Mouse (Mus musculus): ENCODE results near the gene Ddx42. TPM values are rescaled to one million over a fixed set of nuclear protein-coding genes. Genes with fewer than 3 reads are reported as not detected.
A peak's percentile ranks its signal among the peaks of the same experiment; 100 is the strongest.

Gene Ddx42
- polyA plus RNA-seq, 1 experiment from 2014 or later: 43.0 TPM

DNA sequence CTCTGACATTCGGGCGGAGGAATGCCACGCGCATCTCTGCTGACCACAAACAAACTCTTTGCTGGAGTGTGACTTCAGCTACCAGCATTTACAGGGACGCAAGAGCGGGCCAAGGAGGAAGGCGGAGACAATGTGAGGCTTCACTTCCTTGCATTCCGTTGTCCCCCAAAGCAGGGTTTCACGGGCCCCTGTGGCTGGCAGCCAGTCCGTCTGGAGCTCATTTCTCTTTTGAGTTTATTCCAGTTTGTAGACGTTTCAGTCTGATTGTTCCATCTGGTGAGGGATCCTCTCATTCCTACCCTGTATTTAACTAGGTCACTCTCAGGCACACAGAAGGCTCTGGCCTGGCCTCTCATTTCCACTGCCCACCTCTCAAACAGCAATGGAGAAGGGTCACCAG lies 70.3 kb downstream of the Ddx42 start:
- no peaks in the 10 kb centered on the region for H3K27me3 ChIP-seq (ENCODE audit: control insufficient read depth, insufficient read depth, low read length)
- no peaks in the 10 kb centered on the region for H3K9me3 ChIP-seq (ENCODE audit: control insufficient read depth, low read length)

DNA sequence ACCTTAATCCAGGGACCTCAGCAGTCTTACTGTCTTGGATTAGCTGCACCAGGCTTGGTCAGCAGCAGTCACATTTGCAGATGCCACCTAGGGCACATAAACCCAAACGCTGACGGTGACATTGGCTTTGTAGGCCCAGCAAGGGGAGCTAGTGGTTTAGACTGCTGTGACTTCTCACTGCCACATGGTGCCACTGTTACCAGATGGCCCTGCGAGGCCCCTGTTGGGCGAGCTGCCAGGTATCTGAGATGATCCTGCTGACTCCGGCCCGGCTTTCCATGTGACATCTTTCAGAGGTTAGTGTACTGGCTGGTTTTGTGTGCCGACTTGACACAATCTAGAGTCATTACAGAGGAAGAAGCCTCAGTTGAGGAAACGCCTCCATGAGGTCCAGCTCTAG lies 72.6 kb downstream of the Ddx42 start:
- Histone ChIP-seq H3K27me3 (ENCODE audit: control insufficient read depth, insufficient read depth, low read length) (no peaks in the 10 kb centered on the region), H3K36me3 (ENCODE audit: control insufficient read depth, insufficient read depth, low read length) (no peaks in the 10 kb centered on the region), H3K27ac (replicated peaks in 1 of 2; ENCODE audit: control insufficient read depth in 1 of 2, insufficient read depth in 1 of 2, low read depth in 2 of 2, low read length in 2 of 2) (no peak overlapping the region), H3K4me1 (ENCODE audit: control insufficient read depth in 2 of 2, insufficient read depth in 2 of 2, low read length in 2 of 2) (peaks cover 3 to 6% of the 10 kb centered on the region in 2 experiments; a peak in 2 of 4 replicates), H3K4me3 (ENCODE audit: control insufficient read depth in 1 of 2, insufficient read depth in 1 of 2, low read depth in 1 of 2, low read length in 2 of 2) (no peak overlapping the region), H3K4me2 (ENCODE audit: low read length) (no peak overlapping the region), H3K9ac (ENCODE audit: low read length) (no peak overlapping the region), H3K9me3 (ENCODE audit: control insufficient read depth, low read length) (no peaks in the 10 kb centered on the region)
- peak; percentile 54 for ATAC-seq (ENCODE audit: insufficient number of reproducible peaks, insufficient read depth, low FRiP score, low read depth)
- 21% methylated on average over 8 of the region's 8 CpGs for WGBS

More for the DNA sequence above, 70.3 kb downstream of the Ddx42 start:
- no peak overlapping the region for H3K4me3 ChIP-seq (ENCODE audit: control insufficient read depth in 1 of 2, insufficient read depth in 1 of 2, low read depth in 1 of 2, low read length in 2 of 2)
- no peak overlapping the region for H3K9ac ChIP-seq (ENCODE audit: low read length)
- ATAC-seq (ENCODE audit: insufficient number of reproducible peaks, insufficient read depth, low FRiP score, low read depth): no peak
- H3K27ac ChIP-seq (replicated peaks in 1 of 2; ENCODE audit: control insufficient read depth in 1 of 2, insufficient read depth in 1 of 2, low read depth in 2 of 2, low read length in 2 of 2): no peak overlapping the region
- WGBS: 72% methylated on average over 11 of the region's 11 CpGs
- no peak overlapping the region for H3K4me2 ChIP-seq (ENCODE audit: low read length)
- H3K36me3 ChIP-seq (ENCODE audit: control insufficient read depth, insufficient read depth, low read length): no peaks in the 10 kb centered on the region
- H3K4me1 ChIP-seq (ENCODE audit: control insufficient read depth in 2 of 2, insufficient read depth in 2 of 2, low read length in 2 of 2): peaks cover 3 to 6% of the 10 kb centered on the region in 2 experiments; a peak in 2 of 4 replicates

DNA sequence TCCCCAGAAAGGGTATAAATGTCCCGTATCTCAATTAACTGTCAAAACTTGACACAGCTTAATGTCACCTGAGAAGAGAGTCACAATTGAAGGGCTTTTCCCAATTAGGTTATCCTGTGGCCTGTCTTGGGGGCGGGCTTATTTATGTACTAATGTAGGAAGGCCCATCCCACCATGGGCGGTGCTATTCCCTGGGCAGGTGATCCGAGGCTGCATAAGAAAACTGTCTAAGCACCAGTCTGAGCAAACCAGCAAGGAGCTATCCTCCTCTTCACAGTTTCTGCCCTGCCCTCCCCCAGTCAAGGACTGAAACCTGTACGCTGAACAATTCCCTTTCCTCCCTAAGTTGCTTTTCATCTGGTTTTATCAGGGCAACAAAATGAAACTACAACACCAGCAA lies 73.7 kb downstream of the Ddx42 start:
- WGBS: 95% methylated on average over 5 of the region's 5 CpGs
- Histone ChIP-seq H3K4me2 (ENCODE audit: low read length) (no peak overlapping the region), H3K9me3 (ENCODE audit: control insufficient read depth, low read length) (no peaks in the 10 kb centered on the region), H3K27me3 (ENCODE audit: control insufficient read depth, insufficient read depth, low read length) (no peaks in the 10 kb centered on the region), H3K36me3 (ENCODE audit: control insufficient read depth, insufficient read depth, low read length) (no peaks in the 10 kb centered on the region), H3K9ac (ENCODE audit: low read length) (no peak overlapping the region), H3K4me3 (ENCODE audit: control insufficient read depth in 1 of 2, insufficient read depth in 1 of 2, low read depth in 1 of 2, low read length in 2 of 2) (no peak overlapping the region), H3K27ac (replicated peaks in 1 of 2; ENCODE audit: control insufficient read depth in 1 of 2, insufficient read depth in 1 of 2, low read depth in 2 of 2, low read length in 2 of 2) (no peak overlapping the region), H3K4me1 (ENCODE audit: control insufficient read depth in 2 of 2, insufficient read depth in 2 of 2, low read length in 2 of 2) (peaks cover 3 to 6% of the 10 kb centered on the region in 2 experiments; a peak in 2 of 4 replicates)
- ATAC-seq (ENCODE audit: insufficient number of reproducible peaks, insufficient read depth, low FRiP score, low read depth): no peak

DNA sequence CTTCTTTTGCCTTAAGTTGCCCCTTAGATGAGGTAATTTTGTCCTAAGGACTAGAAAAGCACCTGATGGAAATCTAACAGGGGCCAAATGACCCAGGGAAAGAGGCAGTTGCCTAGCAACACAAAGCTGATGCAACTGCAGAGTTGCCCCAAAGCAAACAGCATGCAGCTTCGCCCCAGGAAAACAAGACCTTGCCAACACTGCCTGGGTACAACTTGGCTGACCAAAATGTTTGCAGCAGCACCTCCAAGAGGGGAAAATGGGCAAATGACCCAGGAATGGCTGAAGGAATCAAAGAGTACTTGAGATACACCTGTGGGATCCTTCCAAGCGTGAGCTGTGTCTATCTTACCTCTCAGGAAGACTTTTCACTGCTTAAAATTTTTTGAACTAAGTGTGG lies 75.1 kb downstream of the Ddx42 start:
- H3K27me3 ChIP-seq (ENCODE audit: control insufficient read depth, insufficient read depth, low read length): no peaks in the 10 kb centered on the region
- no peak overlapping the region for H3K4me3 ChIP-seq (ENCODE audit: control insufficient read depth in 1 of 2, insufficient read depth in 1 of 2, low read depth in 1 of 2, low read length in 2 of 2)
- no peaks in the 10 kb centered on the region for H3K36me3 ChIP-seq (ENCODE audit: control insufficient read depth, insufficient read depth, low read length)
- H3K9me3 ChIP-seq (ENCODE audit: control insufficient read depth, low read length): no peaks in the 10 kb centered on the region
- no peak overlapping the region for H3K27ac ChIP-seq (replicated peaks in 1 of 2; ENCODE audit: control insufficient read depth in 1 of 2, insufficient read depth in 1 of 2, low read depth in 2 of 2, low read length in 2 of 2)
- no peak for ATAC-seq (ENCODE audit: insufficient number of reproducible peaks, insufficient read depth, low FRiP score, low read depth)
- 96% methylated on average over 2 of the region's 2 CpGs for WGBS
- H3K9ac ChIP-seq (ENCODE audit: low read length): no peak overlapping the region
- peaks cover 3 to 6% of the 10 kb centered on the region in 2 experiments; a peak in 2 of 4 replicates for H3K4me1 ChIP-seq (ENCODE audit: control insufficient read depth in 2 of 2, insufficient read depth in 2 of 2, low read length in 2 of 2)
- no peak overlapping the region for H3K4me2 ChIP-seq (ENCODE audit: low read length)

Other genes starting within 250 kb of the Ddx42 start
- 1.5 and 2.0 TPM in 2 replicates for gene Ace, start 249.0 kb upstream of the Ddx42 start, polyA plus RNA-seq (2014; fragmentation: Nextera tagmentation; extraction: Ambion mirVana)
- not detected in 2 replicates for gene Ace3, start 222.3 kb upstream of the Ddx42 start, polyA plus RNA-seq (2014; fragmentation: Nextera tagmentation; extraction: Ambion mirVana)
- gene Kcnh6, start 208.8 kb upstream of the Ddx42 start, polyA plus RNA-seq (2014; fragmentation: Nextera tagmentation; extraction: Ambion mirVana): 0.20 and 0.26 TPM in 2 replicates
- 45.4 and 52.0 TPM in 2 replicates for gene Dcaf7, start 180.1 kb upstream of the Ddx42 start, polyA plus RNA-seq (2014; fragmentation: Nextera tagmentation; extraction: Ambion mirVana)
- 9.7 and 10.8 TPM in 2 replicates for gene Taco1, start 150.9 kb upstream of the Ddx42 start, polyA plus RNA-seq (2014; fragmentation: Nextera tagmentation; extraction: Ambion mirVana)
- gene Map3k3, start 132.3 kb upstream of the Ddx42 start, polyA plus RNA-seq (2014; fragmentation: Nextera tagmentation; extraction: Ambion mirVana): 26.6 and 28.6 TPM in 2 replicates
- gene Gm10840, start 56.1 kb upstream of the Ddx42 start, polyA plus RNA-seq (2014; fragmentation: Nextera tagmentation; extraction: Ambion mirVana): not detected in 2 replicates
- 80.2 and 84.6 TPM in 2 replicates for gene Limd2, start 56.1 kb upstream of the Ddx42 start, polyA plus RNA-seq (2014; fragmentation: Nextera tagmentation; extraction: Ambion mirVana)
- gene Strada, start 14.8 kb upstream of the Ddx42 start, polyA plus RNA-seq (2014; fragmentation: Nextera tagmentation; extraction: Ambion mirVana): 19.4 and 21.8 TPM in 2 replicates
- gene Ccdc47, start 582 bp upstream of the Ddx42 start, polyA plus RNA-seq (2014; fragmentation: Nextera tagmentation; extraction: Ambion mirVana): 69.8 and 75.9 TPM in 2 replicates
- gene Ftsj3, start 39.2 kb downstream of the Ddx42 start, polyA plus RNA-seq (2014; fragmentation: Nextera tagmentation; extraction: Ambion mirVana): 31.7 and 34.1 TPM in 2 replicates
- 200 and 207 TPM in 2 replicates for gene Psmc5, start 39.2 kb downstream of the Ddx42 start, polyA plus RNA-seq (2014; fragmentation: Nextera tagmentation; extraction: Ambion mirVana)
- 18.1 and 22.9 TPM in 2 replicates for gene Smarcd2, start 56.0 kb downstream of the Ddx42 start, polyA plus RNA-seq (2014; fragmentation: Nextera tagmentation; extraction: Ambion mirVana)
- 0.05 and 0.07 TPM in 2 replicates for gene Tcam1, start 59.7 kb downstream of the Ddx42 start, polyA plus RNA-seq (2014; fragmentation: Nextera tagmentation; extraction: Ambion mirVana)
- not detected in 2 replicates for gene Gh, start 84.9 kb downstream of the Ddx42 start, polyA plus RNA-seq (2014; fragmentation: Nextera tagmentation; extraction: Ambion mirVana)
- 0.95 and 1.4 TPM in 2 replicates for gene Cd79b, start 97.8 kb downstream of the Ddx42 start, polyA plus RNA-seq (2014; fragmentation: Nextera tagmentation; extraction: Ambion mirVana)
- 0.07 and 0.42 TPM in 2 replicates for gene Scn4a, start 136.4 kb downstream of the Ddx42 start, polyA plus RNA-seq (2014; fragmentation: Nextera tagmentation; extraction: Ambion mirVana)
- gene Prr29, start 148.5 kb downstream of the Ddx42 start, polyA plus RNA-seq (2014; fragmentation: Nextera tagmentation; extraction: Ambion mirVana): 0.35 TPM in 1 of 2 replicates, not detected in the other
- gene Icam2, start 171.1 kb downstream of the Ddx42 start, polyA plus RNA-seq (2014; fragmentation: Nextera tagmentation; extraction: Ambion mirVana): 105 and 108 TPM in 2 replicates

All from heart, embryonic 14.5 days (tissue).